Mouse (Mus musculus) ovary, adult 2 months (tissue): ENCODE measurements around the gene Gm13289. TPM values are rescaled to one million over a fixed set of nuclear protein-coding genes. Genes with fewer than 3 reads are reported as not detected.

Experiments
- polyA plus RNA-seq: library from polyadenylated mRNA; depleted of rRNA; stranded (reverse); fragments of >200 nt; gene quantifications from 2 replicates; pipeline ENCODE4 v1.2.3, GENCODE M21; 2012; rRNA removed

Gene Gm13289
- polyA plus RNA-seq, result not detected in 2 replicates

GRCm38 (mm10) chr4:88776622-88777021 is at the start of gene Gm13289:
Gene Gm13289 (plus strand): TSS chr4:88776922.

GRCm38 (mm10) chr4:88754818-88755340 is 21.8 kb upstream of the Gm13289 start, which contains the start of gene Gm13271:
Gene Gm13271 (plus strand): TSS chr4:88754868.

GRCm38 (mm10) chr4:88759610-88760268 is 17.0 kb upstream of the Gm13289 start, which contains the start of gene Gm13283:
Gene Gm13283 (plus strand): TSS chr4:88760119.

GRCm38 (mm10) chr4:88773534-88773933 is 3.2 kb upstream of the Gm13289 start, which contains the start of gene Gm13290:
Gene Gm13290 (plus strand): TSS chr4:88773834.

GRCm38 (mm10) chr4:88779550-88779949 is 2.8 kb downstream of the Gm13289 start, which contains the start of gene Gm13272:
Gene Gm13272 (plus strand): TSS chr4:88779850.

GRCm38 (mm10) chr4:88781831-88782230 is 5.1 kb downstream of the Gm13289 start, which contains the start of gene Ifnz:
Gene Ifnz (plus strand): TSS chr4:88782131.

GRCm38 (mm10) chr4:88785409-88785808 is 8.7 kb downstream of the Gm13289 start, which contains the start of gene Gm13276:
Gene Gm13276 (plus strand): TSS chr4:88785709.

GRCm38 (mm10) chr4:88788402-88788801 is 11.7 kb downstream of the Gm13289 start, which contains the start of gene Gm13277:
Gene Gm13277 (plus strand): TSS chr4:88788632.

GRCm38 (mm10) chr4:88791250-88791649 is 14.5 kb downstream of the Gm13289 start, which contains the start of gene Gm13278:
Gene Gm13278 (plus strand): TSS chr4:88791550.

GRCm38 (mm10) chr4:88793936-88794675 is 17.4 kb downstream of the Gm13289 start, which contains the start of gene Gm13275:
Gene Gm13275 (plus strand): TSS chr4:88794487.

GRCm38 (mm10) chr4:88797097-88797496 is 20.4 kb downstream of the Gm13289 start, which contains the start of gene Gm13279:
Gene Gm13279 (plus strand): TSS chr4:88797397.

GRCm38 (mm10) chr4:88799365-88799764 is 22.6 kb downstream of the Gm13289 start, which contains the start of gene Gm13285:
Gene Gm13285 (plus strand): TSS chr4:88799665.

GRCm38 (mm10) chr4:88802954-88803353 is 26.2 kb downstream of the Gm13289 start, which contains the start of gene Gm13287:
Gene Gm13287 (plus strand): TSS chr4:88803254.

GRCm38 (mm10) chr4:88805231-88805630 is 28.5 kb downstream of the Gm13289 start, which contains the start of gene Gm13288:
Gene Gm13288 (plus strand): TSS chr4:88805531.

GRCm38 (mm10) chr4:88815928-88816327 is 39.2 kb downstream of the Gm13289 start, which contains the start of gene Ifna7:
Gene Ifna7 (plus strand): TSS chr4:88816228.

GRCm38 (mm10) chr4:88819659-88820058 is 42.9 kb downstream of the Gm13289 start, which contains the start of gene Ifna11:
Gene Ifna11 (plus strand): TSS chr4:88819959.

Other genes with a start within 250 kb of the Gm13289 start
- not detected in 2 replicates for gene Ifna15, start 218.7 kb upstream of the Gm13289 start, polyA plus RNA-seq
- gene Ifna14, start 205.1 kb upstream of the Gm13289 start, polyA plus RNA-seq, result not detected in 2 replicates
- gene Ifna9, start 184.5 kb upstream of the Gm13289 start, polyA plus RNA-seq, result not detected in 2 replicates
- not detected in 2 replicates for gene Ifna12, start 173.5 kb upstream of the Gm13289 start, polyA plus RNA-seq
- gene C87499, start 142.5 kb upstream of the Gm13289 start, polyA plus RNA-seq, result 1.1 and 1.9 TPM in 2 replicates
- gene Ifna13, start 132.5 kb upstream of the Gm13289 start, polyA plus RNA-seq, result not detected in 2 replicates
- gene Ifna16, start 100.0 kb upstream of the Gm13289 start, polyA plus RNA-seq, result not detected in 2 replicates
- not detected in 2 replicates for gene Ifna2, start 93.0 kb upstream of the Gm13289 start, polyA plus RNA-seq
- not detected in 2 replicates for gene Ifnab, start 85.6 kb upstream of the Gm13289 start, polyA plus RNA-seq
- gene Gm26566, start 55.1 kb upstream of the Gm13289 start, polyA plus RNA-seq, result 0.54 and 0.57 TPM in 2 replicates
- gene Klhl9, start 54.5 kb upstream of the Gm13289 start, polyA plus RNA-seq, result 26.4 and 40.2 TPM in 2 replicates
- gene Gm13271, start 22.1 kb upstream of the Gm13289 start, polyA plus RNA-seq, result not detected in 2 replicates
- gene Gm13283, start 16.8 kb upstream of the Gm13289 start, polyA plus RNA-seq, result not detected in 2 replicates
- not detected in 2 replicates for gene Gm13290, start 3.1 kb upstream of the Gm13289 start, polyA plus RNA-seq
- gene Gm13272, start 2.9 kb downstream of the Gm13289 start, polyA plus RNA-seq, result not detected in 2 replicates
- not detected in 2 replicates for gene Ifnz, start 5.2 kb downstream of the Gm13289 start, polyA plus RNA-seq
- not detected in 2 replicates for gene Gm13276, start 8.8 kb downstream of the Gm13289 start, polyA plus RNA-seq
- gene Gm13277, start 11.7 kb downstream of the Gm13289 start, polyA plus RNA-seq, result not detected in 2 replicates
- not detected in 2 replicates for gene Gm13278, start 14.6 kb downstream of the Gm13289 start, polyA plus RNA-seq
- not detected in 2 replicates for gene Gm13275, start 17.6 kb downstream of the Gm13289 start, polyA plus RNA-seq
- gene Gm13279, start 20.5 kb downstream of the Gm13289 start, polyA plus RNA-seq, result not detected in 2 replicates
- gene Gm13285, start 22.7 kb downstream of the Gm13289 start, polyA plus RNA-seq, result not detected in 2 replicates
- not detected in 2 replicates for gene Gm13287, start 26.3 kb downstream of the Gm13289 start, polyA plus RNA-seq
- gene Gm13288, start 28.6 kb downstream of the Gm13289 start, polyA plus RNA-seq, result 0.06 TPM in 1 of 2 replicates, not detected in the other
- gene Ifna7, start 39.3 kb downstream of the Gm13289 start, polyA plus RNA-seq, result not detected in 2 replicates
- not detected in 2 replicates for gene Ifna11, start 43.0 kb downstream of the Gm13289 start, polyA plus RNA-seq
- not detected in 2 replicates for gene Ifna6, start 50.5 kb downstream of the Gm13289 start, polyA plus RNA-seq
- not detected in 2 replicates for gene Ifna5, start 58.6 kb downstream of the Gm13289 start, polyA plus RNA-seq
- not detected in 2 replicates for gene Ifna4, start 64.9 kb downstream of the Gm13289 start, polyA plus RNA-seq
- gene Ifna1, start 73.2 kb downstream of the Gm13289 start, polyA plus RNA-seq, result not detected in 2 replicates
- 0.33 and 1.0 TPM in 2 replicates for gene Ifne, start 103.3 kb downstream of the Gm13289 start, polyA plus RNA-seq